Mouse (Mus musculus): ENCODE results near the gene Gna13. TPM values are rescaled to one million over a fixed set of nuclear protein-coding genes. Genes with fewer than 3 reads are reported as not detected.

The Gna13 gene
- polyA plus RNA-seq, 1 experiment from 2014 or later, result 49.5 TPM

DNA sequence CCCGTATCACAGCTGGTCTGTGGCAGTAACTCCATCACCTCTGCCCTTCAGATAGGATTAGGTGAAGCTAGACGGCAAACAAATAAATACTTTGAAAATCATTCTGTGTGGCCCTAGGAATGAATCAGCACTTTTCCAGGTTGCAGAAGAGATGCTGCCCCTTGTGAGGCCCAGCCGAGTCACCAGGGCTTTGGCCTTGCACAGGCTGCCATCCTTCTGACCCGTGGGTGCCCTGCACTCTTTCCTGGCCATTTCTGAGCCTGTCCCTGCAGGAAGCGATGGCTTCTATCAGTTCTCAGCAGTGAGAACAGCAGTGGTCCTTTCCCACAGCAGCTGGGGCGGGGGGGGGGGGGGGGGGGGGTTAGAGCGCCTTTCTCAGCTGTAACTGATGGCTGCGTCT is 74.3 kb downstream of the Gna13 start:
- Histone ChIP-seq H3K36me3 (ENCODE audit: control insufficient read depth, insufficient read depth, low read length) (peaks cover 5% of the 10 kb centered on the region; the same call in 1 of the 2 replicates), H3K4me2 (replicated peaks; ENCODE audit: low read depth) (no peak overlapping the region), H3K4me3 (ENCODE audit: low read depth, low read length) (no peak overlapping the region), H3K27ac (replicated peaks) (no peak overlapping the region), H3K9me3 (ENCODE audit: control insufficient read depth, low read length) (no peaks in the 10 kb centered on the region), H3K27me3 (ENCODE audit: control insufficient read depth, insufficient read depth, low read length) (no peaks in the 10 kb centered on the region), H3K4me1 (replicated peaks; ENCODE audit: control insufficient read depth, insufficient read depth) (no peaks in the 10 kb centered on the region), H3K9ac (ENCODE audit: low read length) (no peak overlapping the region)
- ATAC-seq (ENCODE audit: low FRiP score, low TSS enrichment), result no peak
- TF ChIP-seq EP300 (optimal IDR thresholded peaks at IDR 0.05), result no peak
- no peak for TF ChIP-seq CTCF (IDR thresholded peaks at IDR 0.05; ENCODE audit: low read depth)
- DNase-seq (ENCODE audit: low spot score), result no peak
- WGBS, result 56% methylated on average over 7 of the region's 8 CpGs

DNA sequence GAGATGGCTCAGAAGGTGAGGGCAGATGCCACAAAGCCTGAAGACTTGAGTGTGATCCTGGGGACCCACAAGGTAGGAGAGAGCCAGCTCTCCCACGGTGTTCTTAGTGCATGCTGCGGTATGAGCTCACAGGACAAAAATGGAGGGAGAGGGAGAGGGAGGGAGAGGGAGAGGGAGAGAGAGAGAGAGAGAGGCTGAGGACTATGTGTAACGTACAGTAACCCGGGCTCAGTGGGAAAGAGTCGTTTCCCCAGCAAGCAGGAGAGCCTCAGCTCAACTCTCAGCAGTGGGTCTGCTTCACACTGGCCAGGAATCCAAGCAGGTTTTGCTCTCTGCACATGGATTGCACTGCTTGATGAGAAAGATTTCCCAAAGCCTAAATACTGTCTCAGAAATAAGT is 76.6 kb downstream of the Gna13 start:
- Histone ChIP-seq H3K4me3 (ENCODE audit: low read depth, low read length) (peak overlapping the region; percentile 47; the same call in 1 of the 2 replicates), H3K27ac (replicated peaks) (0 out of 2 replicates have a peak overlapping the region, but pooled peaks have one; percentile 24), H3K4me2 (replicated peaks; ENCODE audit: low read depth) (peak overlapping the region; percentile 76), H3K27me3 (ENCODE audit: control insufficient read depth, insufficient read depth, low read length) (no peaks in the 10 kb centered on the region), H3K9me3 (ENCODE audit: control insufficient read depth, low read length) (no peaks in the 10 kb centered on the region), H3K36me3 (ENCODE audit: control insufficient read depth, insufficient read depth, low read length) (peaks cover 2% of the 10 kb centered on the region; the same call in 1 of the 2 replicates), H3K4me1 (replicated peaks; ENCODE audit: control insufficient read depth, insufficient read depth) (no peaks in the 10 kb centered on the region), H3K9ac (ENCODE audit: low read length) (peak overlapping the region; percentile 68; the same call in 1 of the 2 replicates)
- WGBS, result 13% methylated on average over 5 of the region's 5 CpGs
- DNase-seq (ENCODE audit: low spot score) (no peak), ATAC-seq (ENCODE audit: low FRiP score, low TSS enrichment) (peak; percentile 15; the same call in 1 of the 2 replicates)
- TF ChIP-seq EP300 (optimal IDR thresholded peaks at IDR 0.05) (no peak), CTCF (IDR thresholded peaks at IDR 0.05; ENCODE audit: low read depth) (no peak)

DNA sequence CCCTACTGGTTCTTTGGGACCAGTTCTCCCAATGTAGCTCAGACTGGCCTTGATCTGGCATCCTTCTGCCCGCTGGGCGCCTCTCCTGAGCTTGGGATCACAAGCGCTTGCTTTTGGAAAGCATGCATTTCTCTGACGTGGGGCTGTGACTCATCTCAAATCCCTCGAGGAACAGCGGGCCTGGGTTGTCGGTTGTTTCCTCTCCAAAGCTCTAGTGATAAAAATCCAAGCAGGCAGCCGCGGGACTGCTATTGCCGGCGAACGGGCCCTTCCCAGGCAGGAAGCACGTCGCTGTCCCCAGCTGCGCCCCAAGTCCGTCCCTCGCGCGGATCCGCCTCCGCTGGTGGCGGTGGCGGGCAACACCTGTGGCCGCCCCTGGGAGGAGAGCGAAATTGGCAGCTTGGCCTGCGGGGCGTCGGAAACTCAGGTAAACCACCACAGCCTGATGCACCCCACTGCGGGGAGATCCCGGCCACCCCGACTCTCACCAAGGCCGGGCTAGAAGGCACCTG is 77.3 kb downstream of the Gna13 start:
- peak; percentile 90 for ATAC-seq (ENCODE audit: low FRiP score, low TSS enrichment)
- WGBS, result 2% methylated on average over 32 of the region's 32 CpGs
- no peaks in the 10 kb centered on the region for H3K36me3 ChIP-seq (ENCODE audit: control insufficient read depth, insufficient read depth, low read length)
- no peaks in the 10 kb centered on the region for H3K9me3 ChIP-seq (ENCODE audit: control insufficient read depth, low read length)
- H3K27ac ChIP-seq (replicated peaks), result peak overlapping the region; percentile 67
- H3K27me3 ChIP-seq (ENCODE audit: control insufficient read depth, insufficient read depth, low read length), result no peaks in the 10 kb centered on the region
- peak overlapping the region; percentile 68 for H3K9ac ChIP-seq (ENCODE audit: low read length)
- peak overlapping the region; percentile 47 for H3K4me3 ChIP-seq (ENCODE audit: low read depth, low read length)
- no peaks in the 10 kb centered on the region for H3K4me1 ChIP-seq (replicated peaks; ENCODE audit: control insufficient read depth, insufficient read depth)
- peak overlapping the region; percentile 76 for H3K4me2 ChIP-seq (replicated peaks; ENCODE audit: low read depth)
- peak; percentile 88 for DNase-seq (ENCODE audit: low spot score)
- TF ChIP-seq EP300 (optimal IDR thresholded peaks at IDR 0.05), result no peak
- peak; percentile 20; the same call in 1 of the 2 replicates for TF ChIP-seq CTCF (IDR thresholded peaks at IDR 0.05; ENCODE audit: low read depth)

DNA sequence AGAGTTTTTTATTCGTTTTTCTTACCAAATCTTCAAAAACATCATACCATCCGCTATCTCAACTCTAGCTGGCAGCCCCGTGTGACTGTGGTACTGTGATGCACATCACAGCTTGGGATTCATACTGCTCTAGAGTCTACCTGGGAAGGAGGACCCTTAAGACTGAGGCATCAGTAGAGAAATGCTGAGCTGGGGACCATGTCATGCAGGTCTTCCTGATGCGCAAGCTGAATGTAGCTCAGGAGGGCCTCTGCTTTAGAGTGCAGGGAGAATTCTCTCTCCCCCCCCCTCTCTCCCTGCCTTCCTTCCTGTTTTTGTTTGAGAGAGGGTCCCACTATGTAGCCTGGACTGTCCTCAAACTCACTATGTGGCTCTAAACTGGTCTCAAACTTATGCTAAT is 78.0 kb downstream of the Gna13 start:
- Histone ChIP-seq H3K4me1 (replicated peaks; ENCODE audit: control insufficient read depth, insufficient read depth) (no peaks in the 10 kb centered on the region), H3K9ac (ENCODE audit: low read length) (peak overlapping the region; percentile 68; the same call in 1 of the 2 replicates), H3K4me3 (ENCODE audit: low read depth, low read length) (peak overlapping the region; percentile 47), H3K36me3 (ENCODE audit: control insufficient read depth, insufficient read depth, low read length) (no peaks in the 10 kb centered on the region), H3K4me2 (replicated peaks; ENCODE audit: low read depth) (peak overlapping the region; percentile 76), H3K27ac (replicated peaks) (no peak overlapping the region), H3K27me3 (ENCODE audit: control insufficient read depth, insufficient read depth, low read length) (no peaks in the 10 kb centered on the region), H3K9me3 (ENCODE audit: control insufficient read depth, low read length) (no peaks in the 10 kb centered on the region)
- WGBS, result 58% methylated on average over 4 of the region's 4 CpGs
- TF ChIP-seq CTCF (IDR thresholded peaks at IDR 0.05; ENCODE audit: low read depth), result no peak
- no peak for TF ChIP-seq EP300 (optimal IDR thresholded peaks at IDR 0.05)
- DNase-seq (ENCODE audit: low spot score), result no peak
- no peak for ATAC-seq (ENCODE audit: low FRiP score, low TSS enrichment)

DNA sequence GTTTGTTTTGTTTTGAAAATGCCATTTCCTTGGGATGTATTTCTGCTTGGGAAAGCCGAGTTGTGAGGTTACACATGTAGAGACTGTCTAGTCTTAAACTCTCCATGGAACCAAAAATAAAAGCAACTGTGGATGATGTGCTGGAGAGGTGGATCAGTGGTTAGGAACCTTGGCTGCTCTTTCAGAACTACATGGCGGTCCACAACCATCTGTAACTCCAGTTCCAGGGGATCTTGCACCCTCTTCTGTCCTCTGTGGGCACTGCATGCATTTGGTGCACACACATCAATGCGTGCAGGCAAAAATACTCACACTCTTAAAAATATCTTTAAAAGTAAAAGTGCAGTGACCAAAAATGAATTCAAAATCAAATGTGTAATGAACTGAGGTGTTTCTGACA is 78.5 kb downstream of the Gna13 start:
- Histone ChIP-seq H3K27me3 (ENCODE audit: control insufficient read depth, insufficient read depth, low read length) (no peaks in the 10 kb centered on the region), H3K36me3 (ENCODE audit: control insufficient read depth, insufficient read depth, low read length) (no peaks in the 10 kb centered on the region), H3K4me2 (replicated peaks; ENCODE audit: low read depth) (no peak overlapping the region), H3K4me1 (replicated peaks; ENCODE audit: control insufficient read depth, insufficient read depth) (no peaks in the 10 kb centered on the region), H3K4me3 (ENCODE audit: low read depth, low read length) (no peak overlapping the region), H3K9ac (ENCODE audit: low read length) (no peak overlapping the region), H3K27ac (replicated peaks) (no peak overlapping the region), H3K9me3 (ENCODE audit: control insufficient read depth, low read length) (no peaks in the 10 kb centered on the region)
- DNase-seq (ENCODE audit: low spot score), result peak; percentile 69
- TF ChIP-seq CTCF (IDR thresholded peaks at IDR 0.05; ENCODE audit: low read depth) (peak; percentile 81), EP300 (optimal IDR thresholded peaks at IDR 0.05) (no peak)
- WGBS, result 73% methylated on average over 3 of the region's 3 CpGs
- no peak for ATAC-seq (ENCODE audit: low FRiP score, low TSS enrichment)

DNA sequence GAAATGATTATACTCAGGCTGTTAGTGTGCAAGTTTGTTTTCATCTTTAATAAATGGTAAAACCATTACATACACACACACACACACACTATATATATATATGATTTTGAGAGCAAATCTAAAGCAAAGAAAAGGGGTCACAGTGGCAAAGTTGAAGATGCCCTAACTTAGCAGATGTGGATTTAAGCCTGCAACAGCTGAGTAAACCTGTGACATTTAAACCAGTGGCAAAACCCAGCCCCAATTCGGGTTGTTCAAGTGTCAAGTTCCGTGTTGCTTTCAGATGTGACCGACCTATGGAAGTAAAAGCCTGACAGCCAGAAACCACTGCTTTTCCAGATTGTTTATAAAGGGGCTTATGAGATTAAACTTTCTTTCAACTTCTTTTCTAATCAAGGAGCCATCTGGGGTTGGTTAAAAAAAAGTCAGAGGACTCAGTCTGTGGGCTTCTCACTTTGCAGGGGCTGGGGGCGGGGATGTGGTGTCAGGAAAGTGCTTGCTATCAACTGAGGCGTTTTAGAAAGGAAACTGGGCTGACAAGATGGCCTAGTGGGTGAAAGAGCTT is 79.6 kb downstream of the Gna13 start:
- Histone ChIP-seq H3K9me3 (ENCODE audit: control insufficient read depth, low read length) (no peaks in the 10 kb centered on the region), H3K27ac (replicated peaks) (no peak overlapping the region), H3K9ac (ENCODE audit: low read length) (no peak overlapping the region), H3K27me3 (ENCODE audit: control insufficient read depth, insufficient read depth, low read length) (no peaks in the 10 kb centered on the region), H3K4me2 (replicated peaks; ENCODE audit: low read depth) (no peak overlapping the region), H3K4me3 (ENCODE audit: low read depth, low read length) (no peak overlapping the region), H3K36me3 (ENCODE audit: control insufficient read depth, insufficient read depth, low read length) (no peaks in the 10 kb centered on the region), H3K4me1 (replicated peaks; ENCODE audit: control insufficient read depth, insufficient read depth) (no peaks in the 10 kb centered on the region)
- ATAC-seq (ENCODE audit: low FRiP score, low TSS enrichment) (no peak), DNase-seq (ENCODE audit: low spot score) (no peak)
- TF ChIP-seq EP300 (optimal IDR thresholded peaks at IDR 0.05), result no peak
- no peak for TF ChIP-seq CTCF (IDR thresholded peaks at IDR 0.05; ENCODE audit: low read depth)
- WGBS, result 37% methylated on average over 5 of the region's 5 CpGs
